Mouse (Mus musculus) cerebellum, adult 18-20 months (tissue): Measurements from ENCODE around the gene Eif2b3.
A peak's percentile ranks its signal among the peaks of the same experiment; 100 is the strongest.

Source experiments
- DNase-seq, 2 experiments: peaks; one replicate each; pipeline ENCODE4 v3.0.0; 2021

The Eif2b3 gene

DNA sequence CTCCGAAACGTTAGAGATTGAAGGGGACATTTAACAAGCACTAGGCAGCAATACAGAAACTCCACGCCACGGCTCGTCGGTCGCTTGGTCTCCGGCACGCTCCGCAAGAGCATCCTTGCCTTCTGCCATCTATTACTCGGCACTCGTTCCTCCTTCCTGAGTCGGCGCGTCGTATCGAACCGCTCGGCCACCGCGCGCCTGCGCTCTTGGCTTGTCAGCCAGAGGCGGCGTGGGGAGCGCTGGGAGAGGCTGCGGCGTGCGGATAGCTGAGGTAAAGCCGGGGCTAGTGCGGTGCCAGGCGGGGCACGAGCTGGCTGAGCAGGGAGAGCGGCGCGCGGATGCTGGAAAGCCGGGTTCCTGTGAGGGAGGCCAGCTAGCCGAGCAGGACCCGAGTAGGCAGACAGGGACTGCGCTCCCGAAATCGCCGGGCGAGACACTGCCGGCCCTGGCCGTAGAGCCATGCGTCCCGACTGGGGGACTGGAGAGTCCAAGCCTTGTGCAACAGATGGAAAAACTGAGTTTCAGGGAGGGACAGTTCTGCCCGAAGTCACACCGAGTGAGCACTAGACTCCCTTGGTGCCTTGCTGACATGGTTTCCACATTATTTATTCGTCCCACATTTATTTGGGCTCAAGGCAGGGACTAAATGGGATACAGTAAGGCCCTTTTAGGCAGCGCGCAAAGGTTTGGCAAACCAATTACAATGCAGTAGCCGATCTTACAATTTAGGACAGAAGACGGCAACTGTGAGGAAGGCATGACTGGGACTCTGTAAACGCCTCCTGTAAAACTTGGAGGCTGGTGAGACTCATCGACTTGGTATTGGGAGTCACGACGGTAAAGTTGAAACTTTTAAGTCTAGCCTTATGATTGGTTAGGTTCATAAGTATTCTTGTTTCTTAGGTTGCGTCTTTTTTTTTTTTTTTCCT lies at the start of gene Eif2b3:
Eif2b3 (plus strand) TSS at position 197 of the 929 bp plus-strand sequence.
- peak; percentile 93 to 94 for DNase-seq

DNA sequence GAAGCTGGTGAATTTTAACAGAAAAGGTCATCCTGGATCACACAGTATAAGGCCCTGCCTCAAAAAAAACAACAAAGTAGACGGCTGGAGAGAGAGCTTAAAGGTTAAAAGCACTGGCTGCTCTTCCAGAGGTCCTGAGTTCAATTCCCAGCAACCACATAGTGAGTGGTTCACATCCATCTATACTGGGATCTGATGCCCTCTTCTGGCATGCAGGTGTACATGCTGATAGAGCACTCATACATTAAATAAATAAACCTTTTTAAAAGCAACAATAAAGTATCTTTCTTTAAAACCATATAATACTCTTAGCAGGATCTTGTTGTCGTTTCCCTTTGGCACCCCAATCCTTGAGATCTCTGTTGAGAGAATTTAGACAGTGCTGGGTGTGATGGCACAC lies 42.7 kb upstream of the Eif2b3 start:
- DNase-seq, result no peak

DNA sequence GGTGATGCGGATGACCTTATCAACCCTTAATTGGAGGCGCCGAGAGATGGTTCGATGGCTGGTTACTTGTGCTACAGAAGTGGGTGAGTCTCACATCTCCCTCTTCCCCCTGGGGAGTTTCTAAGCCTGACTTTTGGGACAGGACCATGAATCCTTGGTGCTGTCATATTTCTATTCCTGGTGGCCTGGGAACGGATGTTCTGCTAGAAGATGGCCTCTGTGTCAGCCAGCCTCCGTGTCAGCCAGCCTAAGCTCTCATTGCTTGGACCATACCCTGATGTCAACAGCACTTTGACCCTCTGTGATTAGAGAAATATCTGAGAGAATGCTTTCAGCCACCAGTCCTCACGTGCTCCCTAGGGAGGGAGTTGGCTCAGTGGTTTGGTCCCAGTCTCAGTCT lies 33.5 kb upstream of the Eif2b3 start:
- no peak for DNase-seq

DNA sequence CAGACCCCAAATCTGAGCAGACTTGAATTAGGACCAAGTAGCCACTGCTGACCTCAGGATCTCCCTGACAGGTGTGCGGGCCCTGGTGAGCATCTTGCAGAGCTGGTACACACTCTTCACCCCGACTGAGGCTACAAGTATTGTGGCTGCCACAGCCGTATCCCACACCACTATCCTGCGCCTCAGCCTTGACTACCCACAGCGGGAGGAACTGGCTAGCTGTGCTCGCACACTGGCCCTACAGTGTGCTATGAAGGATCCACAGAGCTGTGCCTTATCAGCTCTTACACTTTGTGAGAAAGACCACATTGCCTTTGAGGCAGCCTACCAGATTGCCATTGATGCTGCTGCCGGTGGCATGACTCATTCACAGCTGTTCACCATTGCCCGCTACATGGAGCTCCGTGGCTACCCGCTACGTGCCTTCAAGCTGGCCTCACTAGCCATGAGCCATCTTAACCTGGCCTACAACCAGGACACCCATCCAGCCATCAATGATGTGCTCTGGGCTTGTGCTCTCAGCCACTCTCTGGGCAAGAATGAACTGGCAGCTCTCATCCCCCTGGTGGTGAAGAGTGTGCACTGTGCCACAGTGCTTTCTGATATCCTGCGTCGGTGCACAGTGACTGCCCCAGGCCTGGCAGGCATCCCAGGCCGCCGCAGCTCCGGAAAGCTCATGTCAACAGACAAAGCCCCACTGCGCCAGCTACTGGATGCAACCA lies 32.6 kb upstream of the Eif2b3 start:
- peak; percentile 78 to 80 for DNase-seq

DNA sequence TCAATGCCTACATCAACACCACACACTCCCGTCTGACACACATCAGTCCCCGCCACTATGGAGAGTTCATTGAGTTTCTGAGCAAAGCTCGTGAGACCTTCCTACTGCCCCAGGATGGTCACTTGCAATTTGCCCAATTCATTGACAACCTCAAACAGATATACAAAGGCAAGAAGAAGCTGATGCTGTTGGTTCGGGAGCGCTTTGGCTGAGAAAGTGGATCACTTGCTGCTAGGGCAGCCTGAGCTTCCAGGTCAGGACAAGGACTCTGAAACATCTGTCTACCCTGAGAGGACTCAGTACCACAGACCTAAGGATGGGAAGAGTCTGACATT lies 32.1 kb upstream of the Eif2b3 start:
- no peak for DNase-seq

DNA sequence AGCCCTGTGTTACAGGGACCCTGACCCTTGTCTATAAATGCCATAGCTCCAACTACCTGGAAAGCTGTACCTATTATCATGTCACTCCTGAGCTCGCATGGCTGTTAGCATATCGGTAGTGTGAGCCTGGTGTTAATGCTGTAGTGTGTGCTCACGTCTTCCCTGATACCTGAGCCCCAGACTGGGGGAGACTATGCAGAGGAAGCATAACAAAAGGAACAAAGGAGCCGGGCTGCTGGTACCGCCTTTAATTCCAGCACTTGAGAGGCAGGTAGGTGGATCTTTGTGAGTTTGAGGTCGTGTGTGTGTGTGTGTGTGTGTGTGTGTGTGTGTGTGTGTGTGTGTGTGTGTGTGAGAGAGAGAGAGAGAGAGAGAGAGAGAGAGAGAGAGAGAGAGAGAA lies 29.5 kb upstream of the Eif2b3 start:
- DNase-seq, result no peak

DNA sequence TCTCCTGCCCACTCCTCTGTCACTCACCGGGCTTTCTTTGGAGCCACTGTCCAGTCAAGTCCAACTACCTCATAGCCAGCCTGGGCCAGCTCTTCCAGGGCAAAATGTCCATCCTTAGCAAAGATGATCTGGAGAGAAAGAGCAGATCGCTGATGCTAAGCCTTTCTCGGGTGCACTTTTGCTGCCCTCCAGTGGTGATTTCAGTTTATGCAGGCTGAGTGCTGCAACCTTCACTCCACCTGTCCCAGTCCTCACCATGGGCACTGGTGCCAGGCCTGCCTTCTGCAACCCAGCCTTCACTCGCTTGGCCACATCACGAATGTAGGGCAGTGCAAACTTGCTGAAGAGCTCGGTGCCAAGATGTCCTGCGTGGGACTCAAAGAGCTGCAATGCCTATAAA lies 27.8 kb upstream of the Eif2b3 start:
- peak; percentile 92 for DNase-seq

DNA sequence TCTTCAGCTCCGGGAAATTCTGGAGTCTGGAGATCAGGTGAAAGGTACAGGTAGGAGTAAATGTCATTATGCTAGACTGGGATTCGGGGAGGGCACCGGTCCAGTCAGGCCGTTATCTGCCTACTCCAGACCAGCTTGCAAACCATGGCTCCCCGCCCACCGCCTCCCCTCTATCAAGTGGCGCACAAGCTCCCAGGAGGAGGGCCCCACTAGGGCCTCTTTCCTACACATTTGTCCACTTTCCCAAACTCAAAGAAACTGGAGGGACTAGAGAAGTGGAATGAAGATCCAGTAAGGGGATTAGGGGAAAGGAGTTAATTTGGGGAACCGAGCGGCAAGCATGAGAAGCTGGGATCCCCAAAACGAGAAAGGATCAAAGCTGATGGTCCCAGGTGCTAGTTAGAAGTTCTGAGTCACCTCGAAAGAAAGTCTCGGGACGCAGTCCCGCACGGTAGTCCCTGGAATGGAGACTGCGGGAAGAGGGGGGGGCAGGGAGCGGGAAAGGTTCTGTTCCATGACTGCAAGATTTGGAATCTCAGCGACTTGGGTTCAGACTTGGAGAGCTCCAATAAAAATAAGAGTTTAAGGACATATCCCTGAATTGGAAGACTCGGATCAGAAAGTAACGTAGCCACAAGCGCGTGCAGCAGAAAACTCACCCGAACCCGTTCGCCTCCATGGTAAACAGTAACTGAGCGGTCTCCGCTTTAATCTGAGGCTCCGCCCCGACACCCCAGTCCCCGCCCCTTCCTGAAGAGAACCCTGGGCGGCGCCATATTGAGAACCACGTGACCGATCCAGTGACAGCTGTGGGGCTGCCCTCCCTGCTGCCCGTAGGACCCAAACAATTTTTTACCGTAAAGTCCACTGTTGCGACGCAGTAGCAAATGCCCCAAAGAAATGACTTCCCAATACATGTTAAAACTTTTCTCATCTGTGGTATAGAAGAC lies 25.3 kb upstream of the Eif2b3 start, which contains the start of gene Urod:
Urod (minus strand) TSS at position 742 of the 950 bp plus-strand sequence.
- peak; percentile 94 to 96 for DNase-seq

DNA sequence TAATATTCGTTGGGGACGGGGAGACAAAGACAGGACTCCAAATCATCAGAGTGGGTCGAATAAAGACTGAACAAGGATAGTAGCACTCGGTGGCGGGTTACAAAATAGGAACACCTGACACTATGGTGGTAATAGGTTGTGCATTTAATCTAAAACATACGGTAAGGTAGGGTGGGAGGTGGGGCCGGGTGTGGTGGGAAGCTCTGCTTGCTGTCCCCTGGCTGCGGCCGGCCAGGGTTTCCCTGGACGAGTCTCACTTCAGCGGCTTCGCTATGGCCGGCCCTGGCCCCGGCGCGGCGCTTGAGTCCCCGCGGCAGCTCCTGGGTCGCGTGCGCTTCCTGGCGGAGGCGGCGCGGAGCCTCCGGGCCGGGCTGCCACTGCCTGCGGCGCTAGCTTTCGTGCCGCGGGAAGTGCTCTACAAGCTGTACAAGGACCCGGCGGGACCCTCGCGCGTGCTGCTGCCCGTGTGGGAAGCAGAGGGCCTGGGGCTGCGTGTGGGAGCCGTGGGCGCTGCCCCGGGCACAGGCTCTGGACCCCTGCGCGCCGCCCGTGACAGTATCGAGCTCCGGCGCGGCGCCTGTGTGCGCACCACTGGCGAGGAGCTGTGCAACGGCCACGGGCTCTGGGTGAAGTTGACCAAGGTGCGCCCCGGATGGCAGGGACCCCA lies 23.9 kb upstream of the Eif2b3 start, which contains the start of gene Hectd3:
Hectd3 (plus strand) TSS at position 187 of the 667 bp plus-strand sequence.
- peak; percentile 68 to 71 for DNase-seq

DNA sequence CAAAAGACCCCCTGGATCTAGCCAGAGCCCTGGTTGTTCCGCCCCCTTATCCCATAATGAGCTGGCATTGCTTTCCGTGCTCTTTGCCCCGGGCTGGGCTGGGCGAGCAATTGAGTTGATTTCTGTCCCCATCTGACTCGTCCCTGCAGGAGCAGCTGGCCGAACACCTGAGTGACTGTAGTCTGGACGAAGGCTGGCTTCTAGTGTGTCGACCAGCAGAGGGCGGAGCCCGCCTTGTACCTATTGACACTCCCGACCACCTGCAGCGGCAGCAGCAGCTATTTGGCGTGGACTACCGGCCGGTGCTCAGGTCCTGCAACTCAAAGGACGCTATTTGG lies 23.4 kb upstream of the Eif2b3 start:
- peak; percentile 66 to 71 for DNase-seq

DNA sequence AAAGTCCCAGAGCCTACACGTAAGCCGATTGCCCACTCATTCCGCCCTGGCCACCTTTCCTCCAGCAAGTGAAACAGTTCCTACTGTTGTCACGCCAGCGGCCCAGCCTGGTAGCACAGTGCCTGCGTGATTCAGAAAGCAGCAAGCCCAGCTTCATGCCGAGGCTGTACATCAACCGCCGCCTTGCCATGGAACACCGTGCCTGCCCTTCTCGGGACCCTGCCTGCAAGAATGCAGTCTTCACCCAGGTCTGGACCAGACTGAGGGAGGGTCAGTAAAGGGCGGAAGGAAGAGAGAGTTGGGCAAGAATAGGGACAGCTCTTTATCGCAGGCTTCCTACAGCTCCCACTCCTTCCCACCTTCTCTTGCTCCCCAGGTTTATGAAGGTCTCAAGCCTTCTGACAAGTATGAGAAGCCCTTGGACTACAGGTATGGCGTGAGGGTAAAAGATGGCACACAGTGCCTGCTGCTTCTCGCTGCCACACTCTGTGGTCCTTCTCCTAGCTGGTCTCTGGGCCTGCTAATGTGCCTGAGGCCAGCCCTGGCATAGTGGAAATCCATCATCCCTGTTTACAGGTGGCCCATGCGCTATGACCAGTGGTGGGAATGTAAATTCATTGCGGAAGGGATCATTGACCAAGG lies 19.6 kb upstream of the Eif2b3 start:
- no peak for DNase-seq

DNA sequence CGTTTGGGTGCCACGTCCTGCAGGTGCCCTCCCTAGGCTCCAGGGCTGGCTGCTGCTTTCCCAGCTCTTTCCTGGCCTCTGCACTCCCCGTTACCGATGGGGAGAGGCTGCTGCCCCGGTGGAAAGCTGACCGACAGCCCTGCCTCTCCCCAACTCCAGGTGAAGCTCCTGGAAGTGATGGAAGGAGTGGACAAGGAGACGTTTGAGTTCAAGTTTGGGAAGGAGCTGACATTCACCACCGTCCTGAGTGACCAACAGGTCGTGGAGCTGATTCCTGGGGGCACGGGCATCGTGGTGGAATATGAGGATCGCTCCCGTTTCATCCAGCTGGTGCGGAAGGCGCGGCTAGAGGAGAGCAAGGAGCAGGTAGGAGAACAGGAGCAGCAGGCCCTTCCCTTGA lies 17.2 kb upstream of the Eif2b3 start:
- DNase-seq, result no peak

DNA sequence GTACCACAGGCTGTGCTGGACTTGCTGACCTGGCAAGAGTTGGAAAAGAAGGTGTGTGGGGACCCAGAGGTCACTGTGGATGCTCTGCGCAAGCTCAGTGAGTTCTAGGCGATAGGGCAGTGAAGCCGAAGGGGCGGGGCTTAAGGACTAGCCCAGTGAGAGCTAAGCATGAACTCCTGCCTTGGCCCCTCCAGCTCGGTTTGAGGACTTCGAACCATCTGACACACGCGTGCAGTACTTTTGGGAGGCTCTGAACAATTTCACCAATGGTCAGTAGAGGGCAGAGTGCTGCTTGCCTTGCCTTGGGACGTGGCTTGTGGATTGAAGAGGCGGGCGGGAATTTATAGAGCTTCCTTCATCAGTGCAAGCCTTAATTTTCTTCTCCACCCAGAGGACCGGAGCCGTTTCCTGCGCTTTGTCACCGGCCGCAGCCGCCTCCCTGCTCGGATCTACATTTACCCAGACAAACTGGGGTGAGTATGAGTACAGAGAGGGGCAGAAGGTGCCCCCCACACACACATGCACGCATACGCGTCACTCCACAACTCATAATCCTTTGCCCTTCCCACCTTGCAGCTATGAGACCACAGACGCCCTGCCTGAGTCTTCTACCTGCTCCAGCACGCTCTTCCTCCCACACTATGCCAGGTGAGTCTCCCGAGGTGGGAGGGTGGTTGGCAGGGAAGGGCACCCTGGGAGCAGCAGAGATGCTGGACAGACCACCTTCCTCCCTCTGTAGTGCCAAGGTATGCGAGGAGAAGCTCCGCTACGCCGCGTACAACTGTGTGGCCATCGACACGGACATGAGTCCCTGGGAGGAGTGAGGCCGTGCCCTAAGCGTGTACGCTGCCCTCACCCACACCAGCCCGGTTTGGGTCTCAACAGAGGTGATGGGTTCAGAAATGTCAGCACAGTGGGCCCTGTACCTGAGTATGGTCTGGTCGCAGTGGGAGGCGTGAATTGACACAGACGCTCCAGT lies 16.4 kb upstream of the Eif2b3 start:
- DNase-seq, result peak; percentile 62 to 65

DNA sequence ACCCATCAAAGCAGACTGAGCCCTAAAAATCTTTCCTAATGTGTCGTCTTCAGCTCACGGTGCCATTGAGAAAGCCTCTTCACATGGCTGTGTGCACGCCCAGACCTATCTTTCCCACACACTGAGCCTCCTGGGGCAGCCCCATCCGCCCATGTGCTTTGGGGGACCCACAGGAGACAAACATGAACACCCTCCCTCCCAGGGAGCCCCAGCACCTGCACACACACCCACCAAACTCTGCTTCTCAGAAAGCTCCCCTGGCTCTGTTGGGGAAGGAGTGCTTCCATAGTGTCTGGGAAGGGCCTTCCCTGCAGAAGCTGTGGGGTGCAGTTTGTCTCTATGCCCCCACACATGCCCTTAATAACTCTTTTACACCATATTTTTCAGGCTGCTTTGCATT lies 14.6 kb upstream of the Eif2b3 start:
- DNase-seq, result no peak

DNA sequence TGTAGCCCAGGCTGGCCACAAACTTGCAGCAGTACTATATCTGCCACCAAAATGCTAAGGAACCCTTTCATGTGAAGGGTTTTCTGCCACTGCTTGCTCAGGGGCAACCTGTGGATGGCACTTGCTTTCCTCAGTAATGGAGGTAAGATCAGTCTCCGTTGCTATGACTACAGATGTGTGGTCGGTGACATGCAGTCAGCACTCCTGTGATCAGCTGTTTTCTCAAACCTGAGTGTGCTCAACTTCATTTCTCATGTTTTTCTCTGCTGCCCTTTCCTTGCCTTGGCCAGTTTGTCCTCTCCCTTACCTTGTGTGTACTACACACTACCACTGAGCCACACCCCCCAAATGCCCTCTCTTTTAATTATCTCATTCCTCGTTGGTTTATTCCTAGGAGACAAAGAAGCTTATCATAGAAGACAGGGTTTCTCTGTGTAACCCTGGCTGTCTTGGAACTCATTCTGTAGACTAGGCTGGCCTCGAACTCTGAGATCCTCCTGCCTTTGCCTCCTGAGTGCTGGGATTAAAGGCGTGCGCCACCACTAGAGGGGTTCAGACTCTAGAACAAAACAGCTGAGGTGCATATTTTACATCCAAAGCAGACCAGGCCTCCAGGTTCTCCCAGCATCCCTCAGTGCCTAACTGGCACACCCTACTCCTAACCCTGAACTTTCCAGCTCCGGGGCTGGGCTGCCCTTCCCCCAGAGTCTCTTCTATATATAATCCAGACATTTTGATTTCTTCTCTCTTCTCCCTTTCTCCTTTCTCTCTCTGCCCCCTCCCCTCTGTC lies 13.4 kb upstream of the Eif2b3 start:
- no peak for DNase-seq

DNA sequence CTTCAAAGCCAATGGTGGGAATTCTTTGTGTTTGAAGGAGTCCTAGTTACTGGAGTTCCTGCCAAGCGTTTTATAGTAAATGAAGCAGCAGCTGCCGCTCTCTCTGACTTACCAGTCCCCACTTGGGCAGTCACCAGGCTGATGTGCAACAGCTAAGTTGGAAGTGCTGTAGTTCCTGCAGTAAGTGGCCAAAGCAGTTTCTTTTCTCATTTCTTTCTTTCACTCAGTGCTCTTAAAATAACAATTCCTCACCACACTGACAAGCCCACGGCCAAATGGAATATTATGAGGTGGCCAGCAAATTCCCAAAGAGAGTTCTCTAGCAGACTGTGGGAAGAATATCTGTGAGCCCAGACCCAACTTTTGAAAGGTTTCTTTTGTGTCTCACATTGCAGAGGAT lies 12.1 kb upstream of the Eif2b3 start:
- DNase-seq, result no peak

DNA sequence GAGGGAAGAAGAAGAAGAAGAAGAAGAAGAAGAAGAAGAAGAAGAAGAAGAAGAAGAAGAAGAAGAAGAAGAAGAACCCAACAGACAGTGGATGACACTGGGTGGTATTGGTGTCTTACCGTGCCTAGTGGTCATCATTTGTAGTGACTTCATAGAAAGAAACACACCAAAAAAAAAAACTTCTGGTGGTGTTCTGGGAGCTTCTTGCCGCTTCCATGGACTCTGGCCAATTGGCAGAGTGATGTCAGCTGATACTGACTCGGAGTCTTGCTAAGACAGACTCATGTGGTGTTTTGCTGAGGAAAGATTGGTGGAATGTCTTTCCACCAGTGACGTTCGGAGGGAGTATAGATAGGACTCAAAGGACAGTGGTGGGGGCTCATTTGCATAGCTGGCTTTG lies 9.0 kb upstream of the Eif2b3 start:
- no peak for DNase-seq

DNA sequence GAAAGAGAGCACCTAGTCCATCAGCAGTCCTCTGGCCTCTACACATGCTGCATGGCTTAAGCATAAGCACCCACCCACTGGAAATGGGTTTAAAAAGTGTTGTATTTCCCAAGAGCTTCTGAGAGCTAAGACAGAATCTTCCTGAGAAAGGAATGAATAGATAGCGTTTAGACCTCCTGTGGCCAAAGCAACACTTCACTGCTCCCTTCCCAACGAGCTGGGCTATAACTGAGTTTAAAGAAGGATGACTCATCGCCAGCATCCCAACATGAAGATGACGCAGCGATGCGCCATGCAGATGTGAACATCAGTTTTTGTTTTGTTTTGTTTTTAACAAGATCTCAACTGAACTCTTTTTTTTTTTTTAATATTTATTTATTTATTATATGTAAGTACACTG lies 5.6 kb upstream of the Eif2b3 start:
- DNase-seq, result no peak

DNA sequence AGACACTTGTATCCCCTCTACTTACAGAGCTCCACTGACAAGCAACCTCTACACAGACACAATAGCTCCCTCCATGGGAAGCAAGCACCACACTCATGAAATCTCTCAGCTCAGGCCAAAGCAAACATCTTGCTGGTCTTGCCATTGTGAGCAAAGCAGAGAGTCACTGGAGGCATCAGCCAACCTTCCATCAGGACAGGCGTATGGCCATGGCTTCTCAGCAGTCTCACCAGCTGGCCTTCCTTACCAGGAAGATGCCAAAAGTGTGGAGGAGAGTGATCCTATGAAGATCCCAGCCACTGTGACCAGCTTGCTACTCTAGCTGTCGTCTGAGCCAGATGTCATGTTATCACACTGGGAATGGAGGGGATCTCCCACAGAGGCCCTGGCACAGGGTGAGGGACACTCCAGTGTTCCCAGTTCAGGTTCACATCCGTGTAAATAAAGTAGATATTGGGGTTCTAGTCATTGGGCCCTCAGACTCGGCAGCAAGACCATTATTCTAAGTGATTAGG lies 4.2 kb upstream of the Eif2b3 start:
- no peak for DNase-seq

DNA sequence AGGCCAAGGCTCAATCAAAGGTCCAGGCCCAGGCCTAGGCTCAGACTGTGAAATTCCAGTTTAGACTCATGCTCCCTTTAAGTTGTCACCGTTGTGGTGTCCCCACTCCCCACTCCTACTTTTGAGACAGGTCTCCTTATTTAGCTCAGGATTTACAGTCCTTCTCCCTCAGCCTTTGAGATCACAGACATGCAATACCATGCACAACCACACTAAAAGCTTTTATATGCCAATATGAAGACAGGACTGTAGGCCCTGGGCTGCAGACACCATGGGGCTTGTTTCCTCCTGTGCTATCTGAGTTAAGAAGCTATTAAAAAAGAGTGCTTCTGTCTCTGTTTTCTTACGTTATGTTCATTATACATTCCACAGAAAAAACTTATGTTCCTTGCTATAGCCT lies 1.5 kb upstream of the Eif2b3 start:
- no peak for DNase-seq
